8 mouse cellular contexts compared by ENCODE assay signal in genomic region chr8:124950069-124950456, GRCm38 (mm10). TPM values are rescaled to one million over a fixed set of nuclear protein-coding genes. Genes with fewer than 3 reads are reported as not detected.
DNase-seq lines count a peak whose midpoint lies in the region; ATAC-seq and TF ChIP-seq lines count a peak whose summit lies in the region.

No protein-coding gene starts in this region.

- WGBS in heart, postnatal 0 days = 21% methylated on average over 10 of the region's 10 CpGs
- WGBS in hindbrain, embryonic 14.5 days = 21% methylated on average over 10 of the region's 10 CpGs
- 24% methylated on average over 10 of the region's 10 CpGs for WGBS in midbrain, embryonic 14.5 days

- no peak for TF ChIP-seq CTCF in heart, postnatal 0 days (IDR thresholded peaks at IDR 0.05; ENCODE audit: low read depth)

- no peaks in the 10 kb centered on the region for H3K9me3 ChIP-seq in heart, postnatal 0 days (replicated peaks; ENCODE audit: control insufficient read depth, low read length)
- H3K9me3 ChIP-seq in hindbrain, embryonic 14.5 days (ENCODE audit: control insufficient read depth, low read length) = no peaks in the 10 kb centered on the region
- no peaks in the 10 kb centered on the region for H3K9me3 ChIP-seq in midbrain, embryonic 14.5 days (ENCODE audit: control insufficient read depth, low read length)

- H3K27me3 ChIP-seq in heart, postnatal 0 days (ENCODE audit: control insufficient read depth, insufficient read depth, low read length) = no peaks in the 10 kb centered on the region
- H3K27me3 ChIP-seq in hindbrain, embryonic 14.5 days (ENCODE audit: control insufficient read depth, insufficient read depth, low read length) = no peaks in the 10 kb centered on the region
- H3K27me3 ChIP-seq in midbrain, embryonic 14.5 days (ENCODE audit: control insufficient read depth, insufficient read depth, low read length) = no peaks in the 10 kb centered on the region

- peak overlapping the region; percentile 92 for H3K27ac ChIP-seq in heart, postnatal 0 days (ENCODE audit: low read depth)
- peak overlapping the region; percentile 99 for H3K27ac ChIP-seq in hindbrain, embryonic 14.5 days
- H3K27ac ChIP-seq in midbrain, embryonic 14.5 days (replicated peaks; ENCODE audit: low read depth, low read length) = peak overlapping the region; percentile 98

- H3K4me2 ChIP-seq in heart, postnatal 0 days (ENCODE audit: low read depth, low read length) = peak overlapping the region; percentile 83
- peak overlapping the region; percentile 96 for H3K4me2 ChIP-seq in hindbrain, embryonic 14.5 days (replicated peaks)
- peak overlapping the region; percentile 94 for H3K4me2 ChIP-seq in midbrain, embryonic 14.5 days (ENCODE audit: low read length)

- peak overlapping the region; percentile 74 for H3K4me3 ChIP-seq in heart, postnatal 0 days (ENCODE audit: low read depth, low read length)
- peak overlapping the region; percentile 94 for H3K4me3 ChIP-seq in hindbrain, embryonic 14.5 days (replicated peaks; ENCODE audit: low read length)
- H3K4me3 ChIP-seq in midbrain, embryonic 14.5 days (replicated peaks; ENCODE audit: low read depth, low read length) = peak overlapping the region; percentile 86

- intact Hi-C loops in left cerebral cortex, postnatal 4 days (cut with DNase I) = no loop called here

- ATAC-seq in heart, postnatal 0 days (ENCODE audit: insufficient read depth, low read depth) = no peak
- no peak for ATAC-seq in hindbrain, embryonic 14.5 days (ENCODE audit: low FRiP score)
- no peak for ATAC-seq in midbrain, embryonic 14.5 days (ENCODE audit: low FRiP score, low TSS enrichment)

- H3K36me3 ChIP-seq in heart, postnatal 0 days (replicated peaks; ENCODE audit: control insufficient read depth, insufficient read depth, low read length) = no peaks in the 10 kb centered on the region
- no peaks in the 10 kb centered on the region for H3K36me3 ChIP-seq in hindbrain, embryonic 14.5 days (replicated peaks; ENCODE audit: control insufficient read depth, insufficient read depth)
- no peaks in the 10 kb centered on the region for H3K36me3 ChIP-seq in midbrain, embryonic 14.5 days (ENCODE audit: control insufficient read depth, insufficient read depth, low read length)

- no peak for TF ChIP-seq EP300 in heart, postnatal 0 days (IDR thresholded peaks at IDR 0.05; ENCODE audit: low read depth)

- H3K4me1 ChIP-seq in heart, postnatal 0 days (ENCODE audit: control insufficient read depth, insufficient read depth) = peaks cover 26% of the 10 kb centered on the region
- peaks cover 34% of the 10 kb centered on the region for H3K4me1 ChIP-seq in hindbrain, embryonic 14.5 days (replicated peaks; ENCODE audit: control insufficient read depth, insufficient read depth, low read length)
- peaks cover 28% of the 10 kb centered on the region for H3K4me1 ChIP-seq in midbrain, embryonic 14.5 days (ENCODE audit: control insufficient read depth, insufficient read depth, low read length)

- DNase-seq in heart, postnatal 0 days (ENCODE audit: low spot score) = no peak
- DNase-seq in heart, postnatal 4 days = no peak
- DNase-seq in ZHBTc4 (ENCODE audit: low read depth, low spot score) = peak; percentile 16
- DNase-seq in hindbrain, embryonic 14.5 days (ENCODE audit: low spot score) = peak; percentile 47
- DNase-seq in midbrain, embryonic 14.5 days = no peak
- no peak for DNase-seq in left cerebral cortex, postnatal 4 days
- DNase-seq in cerebellum, postnatal 10 days = no peak
- DNase-seq in urinary bladder, postnatal 25 days (ENCODE audit: low spot score) = no peak

- H3K9ac ChIP-seq in heart, postnatal 0 days (replicated peaks; ENCODE audit: low read depth, low read length) = peak overlapping the region; percentile 73
- H3K9ac ChIP-seq in hindbrain, embryonic 14.5 days = peak overlapping the region; percentile 97
- peak overlapping the region; percentile 95 for H3K9ac ChIP-seq in midbrain, embryonic 14.5 days (replicated peaks; ENCODE audit: low read length)

RNA-seq across cellular contexts. Expression of gene Egln1, which starts 0.9 kb away (rescaled TPM):
- 60.9 and 79.6 TPM in 2 replicates for total RNA-seq in heart, postnatal 0 days (2014; rRNA removed; ENCODE audit: low replicate concordance)
- polyA plus RNA-seq in heart, postnatal 0 days (2015; fragmentation: Nextera tagmentation; extraction: Ambion mirVana) = 16.5 and 17.7 TPM in 2 replicates
- 100 to 1,000 TPM; 112 to 115 TPM for total RNA-seq in heart, postnatal 4 days (2021)
- 21.1 and 22.9 TPM in 2 replicates for polyA plus RNA-seq in hindbrain, embryonic 14.5 days (2014; fragmentation: Nextera tagmentation; extraction: Ambion mirVana)
- 24.5 and 25.1 TPM in 2 replicates for polyA plus RNA-seq in midbrain, embryonic 14.5 days (2014; fragmentation: Nextera tagmentation; extraction: Ambion mirVana)
- 10 to 100 TPM; 57.0 to 59.0 TPM for total RNA-seq in left cerebral cortex, postnatal 4 days (2021)

RNA-seq across cellular contexts. Expression of gene Sprtn, which starts 52.4 kb away (rescaled TPM):
- 9.6 and 14.5 TPM in 2 replicates for total RNA-seq in heart, postnatal 0 days (2014; rRNA removed; ENCODE audit: low replicate concordance)
- 5.1 and 6.7 TPM in 2 replicates for polyA plus RNA-seq in heart, postnatal 0 days (2015; fragmentation: Nextera tagmentation; extraction: Ambion mirVana)
- total RNA-seq in heart, postnatal 4 days (2021) = 10 to 100 TPM; 19.4 to 21.3 TPM
- polyA plus RNA-seq in hindbrain, embryonic 14.5 days (2014; fragmentation: Nextera tagmentation; extraction: Ambion mirVana) = 8.2 and 9.3 TPM in 2 replicates
- polyA plus RNA-seq in midbrain, embryonic 14.5 days (2014; fragmentation: Nextera tagmentation; extraction: Ambion mirVana) = 9.8 and 11.7 TPM in 2 replicates
- total RNA-seq in left cerebral cortex, postnatal 4 days (2021) = 10 to 100 TPM; 17.2 to 17.6 TPM

RNA-seq across cellular contexts. Expression of gene Exoc8, which starts 52.6 kb away (rescaled TPM):
- 9.0 and 16.9 TPM in 2 replicates for total RNA-seq in heart, postnatal 0 days (2014; rRNA removed; ENCODE audit: low replicate concordance)
- polyA plus RNA-seq in heart, postnatal 0 days (2015; fragmentation: Nextera tagmentation; extraction: Ambion mirVana) = 5.0 and 5.3 TPM in 2 replicates
- 10 to 100 TPM; 15.6 to 16.9 TPM for total RNA-seq in heart, postnatal 4 days (2021)
- 14.7 and 14.8 TPM in 2 replicates for polyA plus RNA-seq in hindbrain, embryonic 14.5 days (2014; fragmentation: Nextera tagmentation; extraction: Ambion mirVana)
- polyA plus RNA-seq in midbrain, embryonic 14.5 days (2014; fragmentation: Nextera tagmentation; extraction: Ambion mirVana) = 13.0 and 13.2 TPM in 2 replicates
- 10 to 100 TPM; 32.8 to 33.8 TPM for total RNA-seq in left cerebral cortex, postnatal 4 days (2021)

Comparison
In these comparisons a context has a peak if more than half of its experiments do, and no peak if none do; other contexts are left out.
1. DNase-seq: peak in ZHBTc4 (single experiment) and hindbrain, embryonic 14.5 days (single experiment); none in heart, postnatal 0 days (single experiment), heart, postnatal 4 days (single experiment), midbrain, embryonic 14.5 days (single experiment), left cerebral cortex, postnatal 4 days (single experiment), cerebellum, postnatal 10 days (0 of 2) and urinary bladder, postnatal 25 days (single experiment).
2. Peak in every context shown above with its lines, with median percentiles within 50 percentile points of each other: H3K27ac ChIP-seq, H3K4me2 ChIP-seq, H3K4me3 ChIP-seq and H3K9ac ChIP-seq.